Mouse (Mus musculus) WW6 (cell line): ENCODE measurements around the gene Pim1.

Source experiments
- DNase-seq: peaks from one replicate; pipeline ENCODE4 v3.0.0-alpha.2; 2013; ENCODE audit warnings: low read depth, low spot score

Pim1 gene

DNA sequence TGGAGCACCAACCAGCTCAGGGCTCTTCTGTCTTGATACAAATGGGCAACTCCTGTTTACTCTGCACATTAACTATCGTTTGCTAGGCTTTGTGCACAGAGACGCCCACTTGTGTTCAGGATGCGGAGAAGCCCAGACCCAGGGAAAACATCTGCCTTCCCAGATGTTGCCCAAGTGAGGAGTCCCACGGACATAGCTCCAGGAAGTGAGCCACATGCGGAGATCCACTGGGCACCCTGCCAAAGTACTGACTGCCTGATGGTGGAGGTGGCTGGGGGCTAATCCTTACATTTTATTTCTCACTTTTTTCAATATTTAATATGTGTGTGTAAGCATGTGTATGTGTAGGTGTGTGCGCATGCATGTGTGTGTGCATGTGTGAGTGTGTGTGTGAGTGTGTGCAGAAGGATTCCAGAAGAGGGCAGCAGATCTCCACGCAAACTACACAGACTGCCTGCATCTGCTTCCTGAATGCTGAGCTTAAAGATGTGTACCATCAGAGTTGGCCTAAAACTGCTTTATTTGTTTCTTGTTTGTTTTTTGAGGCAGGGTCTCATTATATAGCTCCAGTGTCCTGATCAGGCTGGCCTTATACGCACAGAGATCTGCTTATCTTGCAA, 38.1 kb downstream of the Pim1 start:
- DNase-seq, result no peak

- DNase-seq, result no peak
Measured at GRCm38 (mm10) chr17:29530508-29530907, 40.0 kb downstream of the Pim1 start.

- DNase-seq, result no peak
Measured at GRCm38 (mm10) chr17:29531278-29531677, 40.7 kb downstream of the Pim1 start.

GRCm38 (mm10) chr17:29531757-29532384, 41.3 kb downstream of the Pim1 start:
- DNase-seq, result no peak

DNA sequence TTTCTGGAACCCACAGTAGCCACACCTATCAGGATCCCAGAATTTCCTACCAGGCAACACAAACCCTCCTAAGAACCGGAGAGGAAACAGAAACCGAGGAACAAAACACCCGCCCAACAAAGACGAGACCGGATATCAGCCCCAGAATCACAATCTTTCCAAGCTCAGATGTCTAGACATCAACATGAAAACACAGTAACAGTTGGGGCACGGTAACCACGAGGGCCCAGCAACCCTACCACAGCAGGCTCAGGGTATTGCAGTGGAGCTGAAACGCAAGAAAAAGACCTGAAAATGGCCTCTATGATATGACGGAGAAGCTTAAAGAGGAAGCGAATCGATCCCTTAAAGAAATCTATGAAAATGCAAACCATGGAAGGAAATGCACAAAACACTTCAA, 43.3 kb downstream of the Pim1 start:
- DNase-seq, result no peak

DNA sequence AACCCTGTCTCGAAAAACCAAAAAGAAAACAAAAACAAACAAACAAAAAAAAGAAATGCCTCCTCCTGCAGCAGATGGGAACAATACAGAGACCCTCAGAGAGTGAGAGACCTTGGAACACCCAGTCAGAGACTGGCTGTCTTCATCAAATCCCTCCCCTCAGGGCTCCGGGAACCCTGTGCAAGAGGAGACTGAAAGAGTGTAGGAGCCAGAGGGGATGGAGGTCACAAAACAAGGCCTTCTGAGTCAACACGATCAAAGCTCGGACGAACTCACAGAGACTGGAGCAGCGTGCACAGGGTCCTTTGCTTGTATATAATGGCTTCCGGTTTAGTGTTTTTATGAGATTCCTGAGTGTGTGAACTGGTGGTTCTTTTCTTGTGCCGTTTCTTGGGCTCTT, 49.9 kb downstream of the Pim1 start:
- no peak for DNase-seq

- no peak for DNase-seq
Measured at GRCm38 (mm10) chr17:29541419-29541818, 50.9 kb downstream of the Pim1 start.

DNA sequence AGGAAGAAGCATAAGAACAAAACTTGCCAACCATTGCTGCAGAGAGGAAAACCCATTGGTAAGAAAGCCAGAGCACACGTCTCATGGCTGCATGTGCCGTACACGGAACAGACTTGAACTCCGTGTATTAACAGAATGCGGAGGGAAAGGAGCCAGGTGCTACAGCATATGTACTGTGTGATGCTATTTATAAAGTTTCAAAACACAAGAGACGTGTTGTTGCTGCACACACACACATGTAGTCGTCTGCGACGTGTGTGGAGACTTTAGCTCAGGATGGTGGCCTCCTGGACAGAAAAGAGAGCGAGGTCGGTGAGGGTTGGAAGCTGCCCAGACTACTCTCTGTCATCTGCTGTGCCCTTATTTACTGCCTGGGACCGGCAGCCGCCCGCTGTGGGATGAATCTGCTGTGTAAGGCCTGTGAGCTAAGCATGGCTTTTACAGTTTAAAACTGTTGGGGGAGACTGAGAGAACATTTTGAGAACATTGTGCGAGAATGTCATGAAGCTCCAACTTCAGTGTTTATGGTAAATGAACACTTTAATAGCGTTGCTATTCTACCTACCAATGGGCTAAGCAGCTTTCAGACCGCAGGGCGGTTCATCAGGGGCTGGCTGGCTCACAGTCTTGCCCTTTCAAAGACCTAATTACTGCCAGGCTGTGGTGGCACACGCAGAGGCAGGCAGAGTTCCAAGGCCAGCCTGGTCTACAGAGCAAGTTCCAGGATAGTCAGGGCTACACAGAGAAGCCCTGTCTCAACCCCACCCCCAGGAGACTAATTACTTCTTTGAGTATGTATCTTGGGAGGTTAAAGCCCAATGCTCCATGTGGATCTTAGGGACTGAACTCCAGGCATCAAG, 52.5 kb downstream of the Pim1 start:
- no peak for DNase-seq

GRCm38 (mm10) chr17:29544064-29544463, 53.5 kb downstream of the Pim1 start:
- DNase-seq, result no peak

DNA sequence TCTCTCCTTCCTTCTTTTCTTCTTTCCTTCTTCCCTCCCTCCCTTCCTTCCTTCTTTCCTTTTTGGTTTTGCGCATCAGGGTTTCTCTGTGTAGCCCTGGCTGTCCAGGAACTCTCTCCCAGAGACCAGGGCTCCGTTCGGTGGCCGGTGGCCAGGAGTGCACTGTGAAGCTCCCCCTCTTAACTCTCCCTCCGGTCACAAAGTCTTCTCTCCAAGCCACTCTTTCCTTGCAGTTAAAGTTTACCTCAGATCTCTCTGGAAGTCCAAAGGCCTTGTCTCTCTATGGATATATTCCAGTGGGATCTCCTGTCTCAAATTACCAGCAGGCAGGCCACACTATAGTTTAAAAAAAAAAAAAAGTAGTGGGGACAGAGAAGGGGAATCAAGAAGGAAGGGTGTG, 54.7 kb downstream of the Pim1 start:
- DNase-seq, result no peak
